Mouse (Mus musculus) hindbrain, embryonic 13.5 days (tissue): ENCODE results near the gene Arhgef26. TPM values are rescaled to one million over a fixed set of nuclear protein-coding genes. Genes with fewer than 3 reads are reported as not detected.

ENCODE experiments used
- ATAC-seq: fragments of 200-750 bp; cut with Nextera tagmentation; 2 replicates; pipeline ENCODE4 v1.8.0; 2017; ENCODE audit warnings: moderate TSS enrichment; ENCODE audit not compliant: low FRiP score
- H3K27ac ChIP-seq: fragments of 300-500 bp; sonication (generic); 2 replicates; pipeline ENCODE4 v1.5.1; 2015; ENCODE audit warnings: inconsistent platforms, mild to moderate bottlenecking, moderate library complexity
- H3K27me3 ChIP-seq: fragments of 300-500 bp; sonication (generic); 2 replicates; pipeline ENCODE4 v1.6.1; 2015; ENCODE audit warnings: mild to moderate bottlenecking, inconsistent platforms
- H3K36me3 ChIP-seq: fragments of 300-500 bp; sonication (generic); 2 replicates; pipeline ENCODE4 v1.6.1; 2015; ENCODE audit warnings: mild to moderate bottlenecking, inconsistent platforms
- H3K4me1 ChIP-seq: fragments of 300-500 bp; sonication (generic); replicated peaks from 2 replicates; pipeline ENCODE4 v1.6.1; 2015; ENCODE audit warnings: inconsistent platforms
- H3K4me2 ChIP-seq: fragments of 300-500 bp; sonication (generic); 2 replicates; pipeline ENCODE4 v1.6.1; 2015; ENCODE audit warnings: inconsistent platforms, mild to moderate bottlenecking, moderate library complexity
- H3K4me3 ChIP-seq: fragments of 300-500 bp; sonication (generic); 2 replicates; pipeline ENCODE4 v1.5.1; 2015; ENCODE audit warnings: mild to moderate bottlenecking, inconsistent platforms
- H3K9ac ChIP-seq: fragments of 300-500 bp; sonication (generic); 2 replicates; pipeline ENCODE4 v1.6.1; 2015; ENCODE audit warnings: mild to moderate bottlenecking, inconsistent platforms
- H3K9me3 ChIP-seq: fragments of 300-500 bp; sonication (generic); 2 replicates; pipeline ENCODE4 v1.6.1; 2016; ENCODE audit warnings: inconsistent platforms
- WGBS: fragments of 180-500 bp; shearing (Covaris S2); methylation state at CpG from one replicate; pipeline ENCODE4 v1.1.7; 2015; 5-methylcytosine and 5-hydroxymethylcytosine counted together
- polyA plus RNA-seq: library from polyadenylated mRNA; unstranded; fragments of >200 nt; fragmentation: Nextera tagmentation; extraction: Ambion mirVana; gene quantifications from 2 replicates; pipeline ENCODE4 v1.2.1, GENCODE M21; 2015

Gene Arhgef26
- 11.8 and 14.2 TPM in 2 replicates for polyA plus RNA-seq

DNA sequence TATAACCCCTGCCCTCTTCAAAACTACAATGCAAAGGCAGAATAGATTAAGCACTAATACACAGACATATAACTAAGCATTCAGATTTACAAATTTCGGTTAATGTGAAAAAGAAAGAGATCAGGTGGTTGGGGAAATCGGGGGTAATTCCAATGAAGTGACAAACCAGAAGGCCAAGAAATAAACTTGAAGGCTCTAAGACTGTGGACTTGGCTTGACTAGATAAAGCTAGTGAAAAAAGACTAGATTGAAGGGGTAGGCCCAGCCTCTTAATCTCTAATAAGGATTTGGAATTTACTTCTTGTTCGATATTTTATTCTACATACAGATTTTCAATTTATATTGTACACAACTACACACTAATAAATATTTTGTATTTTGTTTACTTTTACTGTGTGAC is at the start of gene Arhgef26:
TSS of gene Arhgef26 (plus strand) at position 301 of the 400 bp plus-strand sequence.
- WGBS, result 85% methylated on average over 3 of the region's 3 CpGs
- Histone ChIP-seq H3K9me3 (no peaks in the 10 kb centered on the region), H3K27me3 (peaks cover 12% of the 10 kb centered on the region), H3K9ac (peak within 1 kb of the TSS; percentile 85), H3K27ac (peak within 1 kb of the TSS; percentile 75), H3K4me3 (peak within 1 kb of the TSS; percentile 85), H3K4me1 (peaks cover 10% of the 10 kb centered on the region), H3K4me2 (peak within 1 kb of the TSS; percentile 77), H3K36me3 (no peaks in the 10 kb centered on the region)
- ATAC-seq, result no peak

- 93% methylated on average over 3 of the region's 3 CpGs for WGBS
- H3K4me2 ChIP-seq, result no peak overlapping the region
- ATAC-seq, result no peak
- no peak overlapping the region for H3K4me3 ChIP-seq
- H3K36me3 ChIP-seq, result no peaks in the 10 kb centered on the region
- no peaks in the 10 kb centered on the region for H3K9me3 ChIP-seq
- no peaks in the 10 kb centered on the region for H3K4me1 ChIP-seq
- H3K9ac ChIP-seq, result no peak overlapping the region
- H3K27me3 ChIP-seq, result no peaks in the 10 kb centered on the region
- H3K27ac ChIP-seq, result no peak overlapping the region
Observed at GRCm38 (mm10) chr3:62310493-62310892, 27.7 kb upstream of the Arhgef26 start.

GRCm38 (mm10) chr3:62311224-62311623 is 26.9 kb upstream of the Arhgef26 start:
- no peak overlapping the region for H3K4me3 ChIP-seq
- no peaks in the 10 kb centered on the region for H3K4me1 ChIP-seq
- WGBS, result 91% methylated on average over 5 of the region's 5 CpGs
- no peaks in the 10 kb centered on the region for H3K36me3 ChIP-seq
- H3K9ac ChIP-seq, result no peak overlapping the region
- H3K9me3 ChIP-seq, result no peaks in the 10 kb centered on the region
- no peaks in the 10 kb centered on the region for H3K27me3 ChIP-seq
- peak; percentile 68; the same call in 1 of the 2 replicates for ATAC-seq
- no peak overlapping the region for H3K4me2 ChIP-seq
- H3K27ac ChIP-seq, result no peak overlapping the region

GRCm38 (mm10) chr3:62324708-62325107 is 13.4 kb upstream of the Arhgef26 start:
- H3K27me3 ChIP-seq, result no peaks in the 10 kb centered on the region
- ATAC-seq, result peak; percentile 57; the same call in 1 of the 2 replicates
- 37% methylated on average over 1 of the region's 1 CpGs for WGBS
- H3K27ac ChIP-seq, result no peak overlapping the region
- no peaks in the 10 kb centered on the region for H3K4me1 ChIP-seq
- no peaks in the 10 kb centered on the region for H3K36me3 ChIP-seq
- H3K9me3 ChIP-seq, result no peaks in the 10 kb centered on the region
- no peak overlapping the region for H3K4me2 ChIP-seq
- H3K4me3 ChIP-seq, result no peak overlapping the region
- no peak overlapping the region for H3K9ac ChIP-seq

DNA sequence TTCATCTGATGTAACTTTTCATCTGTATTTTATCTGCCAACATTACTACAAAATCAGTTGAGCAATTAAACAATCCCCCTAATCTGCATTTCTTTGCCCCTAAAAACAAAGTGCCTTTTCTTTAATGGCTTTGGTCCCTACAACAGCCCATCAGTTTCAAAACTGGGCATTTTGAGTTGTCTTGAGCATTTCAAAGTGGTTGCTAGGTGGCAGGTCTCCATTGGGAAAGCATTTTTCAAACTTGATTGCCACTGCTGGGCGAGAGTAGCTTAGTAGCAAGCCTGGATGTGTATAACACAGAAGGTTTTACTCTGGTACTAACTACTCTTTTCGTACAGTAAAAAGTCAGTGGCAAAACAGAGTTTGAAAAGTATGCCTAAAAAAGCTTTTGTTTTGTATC is 10.2 kb upstream of the Arhgef26 start:
- no peaks in the 10 kb centered on the region for H3K4me1 ChIP-seq
- no peaks in the 10 kb centered on the region for H3K36me3 ChIP-seq
- H3K4me3 ChIP-seq, result no peak overlapping the region
- no peak overlapping the region for H3K9ac ChIP-seq
- H3K9me3 ChIP-seq, result no peaks in the 10 kb centered on the region
- no peak overlapping the region for H3K4me2 ChIP-seq
- H3K27me3 ChIP-seq, result no peaks in the 10 kb centered on the region
- 49% methylated on average over 2 of the region's 2 CpGs for WGBS
- no peak for ATAC-seq
- H3K27ac ChIP-seq, result no peak overlapping the region

GRCm38 (mm10) chr3:62338461-62338853 is 313 bp downstream of the Arhgef26 start:
- WGBS, result under 1% methylated on average over 17 of the region's 17 CpGs
- no peak; the same call in 1 of the 2 replicates for ATAC-seq
- peaks cover 10% of the 10 kb centered on the region for H3K4me1 ChIP-seq

GRCm38 (mm10) chr3:62338854-62339515 is 841 bp downstream of the Arhgef26 start:
- peak overlapping the region; percentile 75 for H3K27ac ChIP-seq

More at GRCm38 (mm10) chr3:62338461-62338853, 313 bp downstream of the Arhgef26 start:
- Histone ChIP-seq H3K4me3 (peak overlapping the region; percentile 85), H3K9ac (peak overlapping the region; percentile 85), H3K27me3 (peaks cover 12% of the 10 kb centered on the region), H3K9me3 (no peaks in the 10 kb centered on the region), H3K36me3 (no peaks in the 10 kb centered on the region), H3K27ac (no peak overlapping the region), H3K4me2 (peak overlapping the region; percentile 77)

GRCm38 (mm10) chr3:62339516-62340051 is 1.4 kb downstream of the Arhgef26 start:
- peak; percentile 59 for ATAC-seq
- Histone ChIP-seq H3K4me1 (peaks cover 10% of the 10 kb centered on the region), H3K9me3 (no peaks in the 10 kb centered on the region), H3K4me3 (peak overlapping the region; percentile 85), H3K36me3 (no peaks in the 10 kb centered on the region), H3K27ac (peak overlapping the region; percentile 75), H3K27me3 (peaks cover 12% of the 10 kb centered on the region), H3K4me2 (peak overlapping the region; percentile 77), H3K9ac (peak overlapping the region; percentile 85)
- WGBS, result 0% methylated on average over 53 of the region's 53 CpGs

More at GRCm38 (mm10) chr3:62338854-62339515, 841 bp downstream of the Arhgef26 start:
- Histone ChIP-seq H3K9me3 (no peaks in the 10 kb centered on the region), H3K9ac (peak overlapping the region; percentile 85), H3K4me2 (peak overlapping the region; percentile 77), H3K4me1 (peaks cover 10% of the 10 kb centered on the region), H3K27me3 (peaks cover 12% of the 10 kb centered on the region), H3K4me3 (peak overlapping the region; percentile 85), H3K36me3 (no peaks in the 10 kb centered on the region)
- peak; percentile 95 for ATAC-seq
- under 1% methylated on average over 60 of the region's 68 CpGs for WGBS

- ATAC-seq, result no peak
- Histone ChIP-seq H3K4me2 (peak overlapping the region; percentile 77), H3K4me3 (peak overlapping the region; percentile 85), H3K36me3 (no peaks in the 10 kb centered on the region), H3K9me3 (no peaks in the 10 kb centered on the region), H3K4me1 (peaks cover 10% of the 10 kb centered on the region), H3K27me3 (peaks cover 12% of the 10 kb centered on the region), H3K27ac (0 out of 2 replicates have a peak overlapping the region, but pooled peaks have one; percentile 75), H3K9ac (peak overlapping the region; percentile 85)
- WGBS, result 5% methylated on average over 16 of the region's 16 CpGs
Observed at GRCm38 (mm10) chr3:62340154-62340760, 2.1 kb downstream of the Arhgef26 start.

DNA sequence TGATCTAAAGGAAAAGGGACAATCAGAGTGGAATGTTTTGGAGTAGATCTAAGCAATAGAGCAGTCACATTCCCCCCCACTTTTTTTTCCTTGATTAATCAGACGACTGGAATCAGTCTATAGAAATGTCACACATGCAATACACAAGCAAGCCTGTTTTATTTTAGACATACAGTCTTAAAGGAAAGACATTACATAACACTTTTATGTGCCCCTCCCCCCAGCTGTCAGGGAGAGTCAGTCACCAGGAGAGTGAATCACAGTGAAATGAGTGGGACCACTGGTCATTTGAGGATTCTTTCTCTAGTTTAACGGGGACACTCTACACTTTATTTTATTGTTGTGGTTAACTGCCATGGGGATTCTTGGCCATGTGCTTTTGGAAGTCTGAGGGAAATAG is 2.7 kb downstream of the Arhgef26 start:
- ATAC-seq, result no peak
- 11% methylated on average over 2 of the region's 2 CpGs for WGBS

GRCm38 (mm10) chr3:62341496-62342205 is 3.5 kb downstream of the Arhgef26 start:
- Histone ChIP-seq H3K27ac (no peak overlapping the region), H3K27me3 (peaks cover 12% of the 10 kb centered on the region), H3K36me3 (no peaks in the 10 kb centered on the region), H3K4me1 (peaks cover 10% of the 10 kb centered on the region), H3K9ac (no peak overlapping the region), H3K4me3 (peak overlapping the region; percentile 85), H3K9me3 (no peaks in the 10 kb centered on the region), H3K4me2 (peak overlapping the region; percentile 77)
- no peak for ATAC-seq
- WGBS, result 28% methylated on average over 3 of the region's 3 CpGs

More for the DNA sequence above, 2.7 kb downstream of the Arhgef26 start:
- H3K4me2 ChIP-seq, result peak overlapping the region; percentile 77
- H3K4me3 ChIP-seq, result peak overlapping the region; percentile 85
- H3K9me3 ChIP-seq, result no peaks in the 10 kb centered on the region
- peaks cover 10% of the 10 kb centered on the region for H3K4me1 ChIP-seq
- H3K27ac ChIP-seq, result no peak overlapping the region
- H3K27me3 ChIP-seq, result peaks cover 12% of the 10 kb centered on the region
- H3K9ac ChIP-seq, result peak overlapping the region; percentile 85; the same call in 1 of the 2 replicates
- no peaks in the 10 kb centered on the region for H3K36me3 ChIP-seq
